In genomic region chr6:83278881-83279280, GRCm38 (mm10) we compare ENCODE assay signal across 9 mouse cellular contexts. TPM values are rescaled to one million over a fixed set of nuclear protein-coding genes. Genes with fewer than 3 reads are reported as not detected.
DNase-seq lines count a peak whose midpoint lies in the region; ATAC-seq and TF ChIP-seq lines count a peak whose summit lies in the region.
"Had no signal": no experiment of that assay in that cellular context is flagged by ENCODE, and none has a peak within 500 bp of the region (broad histone marks: within the 10 kb centered on the region; RNA-seq: fewer than 3 reads in every experiment).

No protein-coding gene starts in this region.

- TF ChIP-seq CTCF in G1E (IDR thresholded peaks at IDR 0.05; ENCODE audit: low read depth, low read length): peak; percentile 33; the same call in 1 of the 2 replicates
- TF ChIP-seq CTCF in lung, postnatal 0 days (IDR thresholded peaks at IDR 0.05): peak; percentile 69

- no peak for ATAC-seq in G1E (ENCODE audit: extremely low read depth, insufficient number of reproducible peaks, low FRiP score, poor library complexity, severe bottlenecking)
- no peak for ATAC-seq in lung, postnatal 0 days
- no peak for ATAC-seq in forebrain, embryonic 13.5 days

- H3K27ac ChIP-seq in lung, postnatal 0 days (ENCODE audit: low read length): no peak overlapping the region
- H3K27ac ChIP-seq in forebrain, embryonic 13.5 days: no peak overlapping the region
- H3K27ac ChIP-seq: liver, embryonic 15.5 days had no signal

- no peaks in the 10 kb centered on the region; the same call in 1 of the 2 replicates for H3K4me1 ChIP-seq in G1E (ENCODE audit: insufficient read depth, low read depth, low read length)
- H3K4me1 ChIP-seq in lung, postnatal 0 days (ENCODE audit: insufficient read depth, low read depth, low read length): no peaks in the 10 kb centered on the region
- no peaks in the 10 kb centered on the region for H3K4me1 ChIP-seq in forebrain, embryonic 13.5 days
- H3K4me1 ChIP-seq: liver, embryonic 15.5 days had no signal

- H3K9me3 ChIP-seq in G1E (replicated peaks): 0 out of 2 replicates have a peak, but pooled peaks cover 2% of the 10 kb centered on the region
- no peaks in the 10 kb centered on the region for H3K9me3 ChIP-seq in lung, postnatal 0 days (ENCODE audit: low read length)
- H3K9me3 ChIP-seq in forebrain, embryonic 13.5 days (replicated peaks): 0 out of 2 replicates have a peak, but pooled peaks cover 2% of the 10 kb centered on the region

- H3K27me3 ChIP-seq in G1E (ENCODE audit: insufficient read depth, low read length): peaks cover 31% of the 10 kb centered on the region
- no peaks in the 10 kb centered on the region for H3K27me3 ChIP-seq in lung, postnatal 0 days (replicated peaks; ENCODE audit: insufficient read depth, low read length)
- 0 out of 2 replicates have a peak, but pooled peaks cover 3% of the 10 kb centered on the region for H3K27me3 ChIP-seq in forebrain, embryonic 13.5 days

- no peak overlapping the region for H3K9ac ChIP-seq in lung, postnatal 0 days (replicated peaks; ENCODE audit: low read depth)
- no peak overlapping the region for H3K9ac ChIP-seq in forebrain, embryonic 13.5 days
- H3K9ac ChIP-seq: liver, embryonic 15.5 days had no signal

- H3K36me3 ChIP-seq in G1E (replicated peaks): no peaks in the 10 kb centered on the region
- H3K36me3 ChIP-seq in lung, postnatal 0 days (ENCODE audit: insufficient read depth, low read length): no peaks in the 10 kb centered on the region
- no peaks in the 10 kb centered on the region for H3K36me3 ChIP-seq in forebrain, embryonic 13.5 days (ENCODE audit: poor library complexity, severe bottlenecking)
- H3K36me3 ChIP-seq: liver, embryonic 15.5 days had no signal

- no peak overlapping the region for H3K4me3 ChIP-seq in G1E (ENCODE audit: low read depth, low read length)
- H3K4me3 ChIP-seq in lung, postnatal 0 days (ENCODE audit: low read depth, low read length): no peak overlapping the region
- no peak overlapping the region for H3K4me3 ChIP-seq in forebrain, embryonic 13.5 days
- H3K4me3 ChIP-seq: liver, embryonic 15.5 days had no signal

- no peak for TF ChIP-seq EP300 in lung, postnatal 0 days (IDR thresholded peaks at IDR 0.05)

- no peak overlapping the region for H3K4me2 ChIP-seq in lung, postnatal 0 days (replicated peaks; ENCODE audit: low read depth, low read length)
- H3K4me2 ChIP-seq in forebrain, embryonic 13.5 days: no peak overlapping the region
- H3K4me2 ChIP-seq: liver, embryonic 15.5 days had no signal

- 23% methylated on average over 2 of the region's 2 CpGs for WGBS in lung, postnatal 0 days
- WGBS in forebrain, embryonic 13.5 days: 25% methylated on average over 2 of the region's 2 CpGs

- DNase-seq in kidney, adult 18-20 months: peak; percentile 54
- DNase-seq in kidney, adult 11 months: no peak
- no peak for DNase-seq in G1E (ENCODE audit: low spot score)
- DNase-seq in c-Kit-negative CD71-positive TER-119-positive erythroid progenitor cells, embryonic 14.5 days (ENCODE audit: low read depth, low spot score): peak; percentile 57
- DNase-seq in lung, postnatal 0 days (ENCODE audit: low spot score): peak; percentile 31
- DNase-seq in urinary bladder, adult 18-20 months (ENCODE audit: low spot score in 2 of 2): no peak
- no peak for DNase-seq in left cerebral cortex, adult 18-20 months (ENCODE audit: low spot score in 2 of 2)

RNA-seq across cellular contexts. Expression of gene Mthfd2, which starts 46.8 kb away (rescaled TPM):
- total RNA-seq in G1E (2014; fragmentation: Nextera tagmentation) (36.6 and 37.9 TPM in 2 replicates), G1E (2017) (26.2 and 31.5 TPM in 2 replicates)
- polyA plus RNA-seq in G1E (2012): 35.8 and 39.8 TPM in 2 replicates
- 6.3 and 7.8 TPM in 2 replicates for polyA plus RNA-seq in lung, postnatal 0 days (2015; fragmentation: Nextera tagmentation; extraction: Ambion mirVana)
- polyA plus RNA-seq in forebrain, embryonic 13.5 days (2015; fragmentation: Nextera tagmentation; extraction: Ambion mirVana): 29.4 and 32.5 TPM in 2 replicates
- total RNA-seq in left cerebral cortex, adult 18-20 months (2021): 1 to 10 TPM; 6.5 to 6.7 TPM

RNA-seq across cellular contexts. Expression of gene Mob1a, which starts 46.9 kb away (rescaled TPM):
- total RNA-seq in G1E (2014; fragmentation: Nextera tagmentation) (111 and 119 TPM in 2 replicates), G1E (2017) (236 and 238 TPM in 2 replicates)
- polyA plus RNA-seq in G1E (2012): 142 and 156 TPM in 2 replicates
- polyA plus RNA-seq in lung, postnatal 0 days (2015; fragmentation: Nextera tagmentation; extraction: Ambion mirVana): 41.3 and 47.6 TPM in 2 replicates
- 35.7 and 39.3 TPM in 2 replicates for polyA plus RNA-seq in forebrain, embryonic 13.5 days (2015; fragmentation: Nextera tagmentation; extraction: Ambion mirVana)
- 10 to 100 TPM; 17.9 to 22.5 TPM for total RNA-seq in left cerebral cortex, adult 18-20 months (2021)

RNA-seq across cellular contexts. Expression of gene Slc4a5, which starts 59.3 kb away (rescaled TPM):
- total RNA-seq in G1E (2014; fragmentation: Nextera tagmentation) (not detected in 2 replicates), G1E (2017) (0.05 TPM in 1 of 2 replicates, not detected in the other)
- polyA plus RNA-seq in G1E (2012): not detected in 2 replicates
- 5.0 and 5.3 TPM in 2 replicates for polyA plus RNA-seq in lung, postnatal 0 days (2015; fragmentation: Nextera tagmentation; extraction: Ambion mirVana)
- polyA plus RNA-seq in forebrain, embryonic 13.5 days (2015; fragmentation: Nextera tagmentation; extraction: Ambion mirVana): 0.34 and 0.62 TPM in 2 replicates
- under 1 TPM; 0.09 to 0.21 TPM for total RNA-seq in left cerebral cortex, adult 18-20 months (2021)

Comparison
In these comparisons a context has a peak if more than half of its experiments do, and no peak if none do; other contexts are left out.
1. DNase-seq: peak in kidney, adult 18-20 months (single experiment), c-Kit-negative CD71-positive TER-119-positive erythroid progenitor cells, embryonic 14.5 days (single experiment) and lung, postnatal 0 days (single experiment); none in kidney, adult 11 months (single experiment), G1E (single experiment), urinary bladder, adult 18-20 months (0 of 2) and left cerebral cortex, adult 18-20 months (0 of 2).